Mouse (Mus musculus) midbrain, embryonic 14.5 days (tissue): ENCODE measurements around the gene Mtx2. TPM values are rescaled to one million over a fixed set of nuclear protein-coding genes. Genes with fewer than 3 reads are reported as not detected.
A peak's percentile ranks its signal among the peaks of the same experiment; 100 is the strongest.

Experiments used
- ATAC-seq: fragments of 200-750 bp; cut with Nextera tagmentation; 2 replicates; pipeline ENCODE4 v1.8.0; 2017; ENCODE audit warnings: moderate number of reproducible peaks, moderate library complexity; ENCODE audit not compliant: low FRiP score, low TSS enrichment
- DNase-seq: peaks from one replicate; pipeline ENCODE4 v3.0.0-alpha.2; 2015
- H3K27ac ChIP-seq: fragments of 300-500 bp; sonication (generic); replicated peaks from 2 replicates; pipeline ENCODE4 v1.5.1; 2014; ENCODE audit warnings: mild to moderate bottlenecking, low read depth, low read length, moderate library complexity
- H3K27me3 ChIP-seq: fragments of 300-500 bp; sonication (generic); 2 replicates; pipeline ENCODE4 v1.6.1; 2014; ENCODE audit warnings: low read length, control low read depth, mixed read lengths; ENCODE audit not compliant: control insufficient read depth, insufficient read depth
- H3K36me3 ChIP-seq: fragments of 300-500 bp; sonication (generic); 2 replicates; pipeline ENCODE4 v1.6.1; 2014; ENCODE audit warnings: low read length, control low read depth; ENCODE audit not compliant: control insufficient read depth, insufficient read depth
- H3K4me1 ChIP-seq: fragments of 300-500 bp; sonication (generic); 2 replicates; pipeline ENCODE4 v1.6.1; 2014; ENCODE audit warnings: mild to moderate bottlenecking, antibody characterized with exemption, low read length, control low read depth; ENCODE audit not compliant: control insufficient read depth, insufficient read depth
- H3K4me2 ChIP-seq: fragments of 300-500 bp; sonication (generic); 2 replicates; pipeline ENCODE4 v1.6.1; 2014; ENCODE audit warnings: mild to moderate bottlenecking, low read length, moderate library complexity
- H3K4me3 ChIP-seq: fragments of 300-500 bp; sonication (generic); replicated peaks from 2 replicates; pipeline ENCODE4 v1.5.1; 2014; ENCODE audit warnings: low read depth, low read length
- H3K9ac ChIP-seq: fragments of 300-500 bp; sonication (generic); replicated peaks from 2 replicates; pipeline ENCODE4 v1.6.1; 2014; ENCODE audit warnings: mild to moderate bottlenecking, low read length, moderate library complexity
- H3K9me3 ChIP-seq: fragments of 300-500 bp; sonication (generic); 2 replicates; pipeline ENCODE4 v1.6.1; 2016; ENCODE audit warnings: low read length, control low read depth, mixed read lengths; ENCODE audit not compliant: control insufficient read depth
- WGBS: fragments of 180-500 bp; shearing (Covaris S2); extraction: QIAGEN DNeasy Blood & Tissue Kit; methylation state at CpG from one replicate; pipeline ENCODE4 v1.1.7; 2014; 5-methylcytosine and 5-hydroxymethylcytosine counted together
- polyA plus RNA-seq: library from polyadenylated mRNA; unstranded; fragments of >200 nt; fragmentation: Nextera tagmentation; extraction: Ambion mirVana; gene quantifications from 2 replicates; pipeline ENCODE4 v1.2.1, GENCODE M21; 2014

Gene Mtx2
- polyA plus RNA-seq, result 167 and 193 TPM in 2 replicates

- Histone ChIP-seq H3K36me3 (no peaks in the 10 kb centered on the region), H3K27me3 (peaks cover 5% of the 10 kb centered on the region; the same call in 1 of the 2 replicates), H3K9ac (peak within 1 kb of the TSS; percentile 86), H3K4me2 (peak within 1 kb of the TSS; percentile 87), H3K27ac (peak within 1 kb of the TSS; percentile 84), H3K4me1 (peaks cover 7% of the 10 kb centered on the region; the same call in 1 of the 2 replicates), H3K4me3 (peak within 1 kb of the TSS; percentile 91), H3K9me3 (no peaks in the 10 kb centered on the region)
- DNase-seq (peak; percentile 93), ATAC-seq (peak; percentile 86)
- under 1% methylated on average over 74 of the region's 74 CpGs for WGBS
These were observed at the start of gene Mtx2 for GRCm38 (mm10) chr2:74825730-74826430. TSS of gene Mtx2 (plus strand) at chr2:74825803.

- Histone ChIP-seq H3K4me3 (no peak overlapping the region), H3K4me1 (no peaks in the 10 kb centered on the region), H3K9me3 (no peaks in the 10 kb centered on the region), H3K9ac (no peak overlapping the region), H3K4me2 (no peak overlapping the region), H3K36me3 (no peaks in the 10 kb centered on the region), H3K27ac (no peak overlapping the region), H3K27me3 (no peaks in the 10 kb centered on the region)
- 64% methylated on average over 13 of the region's 13 CpGs for WGBS
- ATAC-seq, result no peak
- no peak for DNase-seq
These were observed 47.9 kb upstream of the Mtx2 start for GRCm38 (mm10) chr2:74777536-74778275.

DNA sequence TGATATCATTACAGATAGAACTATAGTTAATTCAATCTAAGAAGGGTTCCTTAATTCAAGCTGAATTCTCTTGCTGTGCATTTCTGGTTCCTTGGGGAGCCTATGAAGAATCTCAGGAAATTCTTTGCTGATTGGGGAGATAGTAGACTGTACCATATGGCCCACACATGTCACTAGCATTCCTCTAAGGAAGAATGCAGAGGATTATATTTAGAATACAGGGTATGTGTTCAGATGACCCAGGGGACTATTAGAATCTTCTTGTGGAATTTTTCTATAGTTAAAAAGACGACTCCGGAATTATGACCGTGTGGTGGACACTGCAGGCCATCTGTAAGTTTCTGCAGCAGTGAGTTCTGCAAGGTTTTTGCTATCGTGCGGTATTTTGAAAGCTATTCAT is 44.2 kb upstream of the Mtx2 start:
- no peak overlapping the region for H3K4me2 ChIP-seq
- no peaks in the 10 kb centered on the region for H3K36me3 ChIP-seq
- ATAC-seq (no peak), DNase-seq (no peak)
- no peaks in the 10 kb centered on the region for H3K4me1 ChIP-seq
- H3K9me3 ChIP-seq, result no peaks in the 10 kb centered on the region
- H3K27me3 ChIP-seq, result no peaks in the 10 kb centered on the region
- no peak overlapping the region for H3K27ac ChIP-seq
- no peak overlapping the region for H3K9ac ChIP-seq
- 91% methylated on average over 5 of the region's 5 CpGs for WGBS
- H3K4me3 ChIP-seq, result no peak overlapping the region

DNA sequence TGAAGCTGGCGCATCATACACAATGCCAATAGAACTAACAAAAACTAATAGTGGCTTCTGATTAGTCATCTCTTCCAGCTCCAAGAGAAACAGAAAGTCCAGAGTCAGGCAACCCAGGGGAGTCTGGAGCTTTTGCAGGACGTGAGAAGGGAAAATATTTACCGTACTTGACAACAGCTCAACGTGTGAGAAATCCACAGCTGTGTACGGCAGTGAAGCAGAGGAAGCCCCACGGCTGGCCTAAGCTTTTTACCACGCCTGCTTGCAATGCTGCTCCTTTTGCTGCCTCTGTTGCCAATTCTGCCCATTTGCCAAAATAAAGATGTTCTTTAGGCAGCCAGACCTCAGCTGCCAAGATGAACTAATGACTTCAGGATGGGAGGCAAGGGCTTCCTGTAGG is 30.1 kb upstream of the Mtx2 start:
- Histone ChIP-seq H3K9me3 (no peaks in the 10 kb centered on the region), H3K36me3 (no peaks in the 10 kb centered on the region), H3K4me2 (no peak overlapping the region), H3K27ac (no peak overlapping the region), H3K27me3 (no peaks in the 10 kb centered on the region), H3K4me1 (no peaks in the 10 kb centered on the region), H3K4me3 (no peak overlapping the region), H3K9ac (no peak overlapping the region)
- no peak for ATAC-seq
- DNase-seq, result peak; percentile 14
- 67% methylated on average over 7 of the region's 7 CpGs for WGBS

DNA sequence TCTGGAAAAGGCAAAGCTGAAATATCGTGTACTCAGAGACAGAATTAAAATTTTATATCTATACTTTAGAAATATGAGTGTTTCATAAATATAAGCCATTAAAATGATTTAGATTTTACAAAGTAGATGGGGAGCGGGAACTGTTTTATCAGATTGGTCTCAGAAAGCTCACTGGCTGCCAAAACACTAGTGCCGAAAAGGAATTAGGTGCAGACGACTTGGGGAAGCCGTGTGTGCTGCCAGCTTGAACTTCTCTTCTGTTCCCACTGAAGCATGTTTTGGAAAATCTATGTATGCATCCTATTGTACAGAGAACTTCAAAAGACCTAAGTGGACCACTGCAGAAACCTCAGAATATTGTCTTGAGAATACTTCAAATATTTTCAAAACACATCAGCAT is 17.2 kb upstream of the Mtx2 start:
- H3K36me3 ChIP-seq, result no peaks in the 10 kb centered on the region
- DNase-seq (no peak), ATAC-seq (no peak)
- H3K27ac ChIP-seq, result no peak overlapping the region
- no peaks in the 10 kb centered on the region for H3K9me3 ChIP-seq
- H3K27me3 ChIP-seq, result no peaks in the 10 kb centered on the region
- no peak overlapping the region for H3K9ac ChIP-seq
- H3K4me1 ChIP-seq, result no peaks in the 10 kb centered on the region
- H3K4me2 ChIP-seq, result no peak overlapping the region
- WGBS, result 82% methylated on average over 5 of the region's 5 CpGs
- H3K4me3 ChIP-seq, result no peak overlapping the region

- H3K9me3 ChIP-seq, result no peaks in the 10 kb centered on the region
- no peak for DNase-seq
- no peaks in the 10 kb centered on the region for H3K36me3 ChIP-seq
- H3K4me3 ChIP-seq, result no peak overlapping the region
- no peak for ATAC-seq
- WGBS, result 73% methylated on average over 5 of the region's 5 CpGs
- no peak overlapping the region for H3K4me2 ChIP-seq
- H3K4me1 ChIP-seq, result peaks cover 7% of the 10 kb centered on the region; the same call in 1 of the 2 replicates
- peaks cover 5% of the 10 kb centered on the region; the same call in 1 of the 2 replicates for H3K27me3 ChIP-seq
- no peak overlapping the region for H3K9ac ChIP-seq
- no peak overlapping the region for H3K27ac ChIP-seq
These were observed 2.9 kb upstream of the Mtx2 start for GRCm38 (mm10) chr2:74822654-74823053.

- H3K4me1 ChIP-seq, result peaks cover 7% of the 10 kb centered on the region; the same call in 1 of the 2 replicates
- 85% methylated on average over 3 of the region's 3 CpGs for WGBS
- no peaks in the 10 kb centered on the region for H3K36me3 ChIP-seq
- peak overlapping the region; percentile 91 for H3K4me3 ChIP-seq
- peak overlapping the region; percentile 86 for H3K9ac ChIP-seq
- DNase-seq (no peak), ATAC-seq (peak; percentile 40; the same call in 1 of the 2 replicates)
- H3K27me3 ChIP-seq, result peaks cover 5% of the 10 kb centered on the region; the same call in 1 of the 2 replicates
- H3K9me3 ChIP-seq, result no peaks in the 10 kb centered on the region
- peak overlapping the region; percentile 87 for H3K4me2 ChIP-seq
- H3K27ac ChIP-seq, result peak overlapping the region; percentile 84
These were observed 253 bp upstream of the Mtx2 start for GRCm38 (mm10) chr2:74825371-74825729.

DNA sequence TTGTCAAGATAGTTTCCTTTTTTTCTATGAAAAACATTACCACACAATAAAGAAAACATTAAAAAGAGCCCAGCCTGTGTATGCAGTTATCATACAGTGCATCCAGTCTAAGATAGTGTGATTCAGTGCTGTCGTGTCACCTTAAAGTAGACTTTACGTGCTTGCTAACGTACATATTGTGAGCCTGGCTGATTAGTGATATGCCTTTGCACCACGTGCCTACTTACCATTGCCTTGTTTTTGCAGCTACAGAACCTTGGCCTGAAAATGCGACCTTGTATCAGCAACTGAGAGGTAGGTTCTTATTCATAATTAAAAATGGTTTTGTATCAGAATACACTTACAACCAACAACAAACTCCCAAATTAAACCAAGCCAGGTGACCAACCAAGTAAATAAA is 21.4 kb downstream of the Mtx2 start:
- 89% methylated on average over 5 of the region's 5 CpGs for WGBS
- H3K9ac ChIP-seq, result no peak overlapping the region
- no peak for DNase-seq
- H3K4me1 ChIP-seq, result no peaks in the 10 kb centered on the region
- H3K4me2 ChIP-seq, result no peak overlapping the region
- no peaks in the 10 kb centered on the region for H3K27me3 ChIP-seq
- H3K36me3 ChIP-seq, result no peaks in the 10 kb centered on the region
- no peak overlapping the region for H3K4me3 ChIP-seq
- H3K27ac ChIP-seq, result no peak overlapping the region
- H3K9me3 ChIP-seq, result no peaks in the 10 kb centered on the region
- ATAC-seq, result no peak
